9 mouse cellular contexts compared by ENCODE assay signal in genomic region chr15:86228186-86228585, GRCm38 (mm10). TPM values are rescaled to one million over a fixed set of nuclear protein-coding genes. Genes with fewer than 3 reads are reported as not detected.
A peak's percentile ranks its signal among the peaks of the same experiment; 100 is the strongest.
DNase-seq lines count a peak whose midpoint lies in the region; ATAC-seq and TF ChIP-seq lines count a peak whose summit lies in the region.
"Had no signal": no experiment of that assay in that cellular context is flagged by ENCODE, and none has a peak within 500 bp of the region (broad histone marks: within the 10 kb centered on the region; RNA-seq: fewer than 3 reads in every experiment).

No protein-coding gene starts in this region.

- H3K9ac ChIP-seq in liver, embryonic 16.5 days (ENCODE audit: low read depth, low read length) = no peak overlapping the region
- H3K9ac ChIP-seq in stomach, postnatal 0 days (ENCODE audit: low read length) = no peak overlapping the region
- H3K9ac ChIP-seq: embryonic facial prominence, embryonic 13.5 days had no signal

- no peak overlapping the region for H3K4me3 ChIP-seq in layer of hippocampus, adult 2 months
- H3K4me3 ChIP-seq in E14TG2a.4 (replicated peaks; ENCODE audit: low read length) = no peak overlapping the region
- H3K4me3 ChIP-seq in liver, embryonic 16.5 days (ENCODE audit: low read depth, low read length) = no peak overlapping the region
- H3K4me3 ChIP-seq in stomach, postnatal 0 days (ENCODE audit: low read depth, low read length) = no peak overlapping the region
- H3K4me3 ChIP-seq: embryonic facial prominence, embryonic 13.5 days had no signal

- no peak overlapping the region for H3K27ac ChIP-seq in layer of hippocampus, adult 2 months
- H3K27ac ChIP-seq in liver, embryonic 16.5 days (ENCODE audit: low read length) = no peak overlapping the region
- no peak overlapping the region for H3K27ac ChIP-seq in stomach, postnatal 0 days (replicated peaks)
- H3K27ac ChIP-seq: embryonic facial prominence, embryonic 13.5 days had no signal

- 0 out of 2 replicates have a peak, but pooled peaks have one; percentile 41 for ATAC-seq in liver, embryonic 16.5 days (ENCODE audit: low read depth)
- peak; percentile 64 for ATAC-seq in stomach, postnatal 0 days (ENCODE audit: low FRiP score, low TSS enrichment)

- 19% methylated on average over 3 of the region's 3 CpGs for WGBS in liver, embryonic 16.5 days (ENCODE audit: insufficient replicate concordance)
- WGBS in stomach, postnatal 0 days = 43% methylated on average over 3 of the region's 3 CpGs

- H3K4me1 ChIP-seq in E14TG2a.4 (replicated peaks; ENCODE audit: low read depth, low read length) = 0 out of 2 replicates have a peak, but pooled peaks cover 5% of the 10 kb centered on the region
- H3K4me1 ChIP-seq in liver, embryonic 16.5 days (ENCODE audit: control insufficient read depth, low read depth, low read length) = peaks cover 6% of the 10 kb centered on the region
- no peaks in the 10 kb centered on the region for H3K4me1 ChIP-seq in stomach, postnatal 0 days (replicated peaks; ENCODE audit: control insufficient read depth, insufficient read depth)
- H3K4me1 ChIP-seq: embryonic facial prominence, embryonic 13.5 days had no signal

- no peak for TF ChIP-seq EP300 in stomach, postnatal 0 days (optimal IDR thresholded peaks at IDR 0.05)

- peak; percentile 90 for TF ChIP-seq CTCF in layer of hippocampus, adult 2 months (conservative IDR thresholded peaks at IDR 0.05)
- peak; percentile 59 for TF ChIP-seq CTCF in E14TG2a.4 (conservative IDR thresholded peaks at IDR 0.05; ENCODE audit: low read length)
- TF ChIP-seq CTCF in stomach, postnatal 0 days (IDR thresholded peaks at IDR 0.05; ENCODE audit: low read depth) = peak; percentile 83

- peaks cover 8% of the 10 kb centered on the region for H3K9me3 ChIP-seq in E14TG2a.4 (ENCODE audit: low read length)
- H3K9me3 ChIP-seq in liver, embryonic 16.5 days (replicated peaks; ENCODE audit: control insufficient read depth, low read length) = no peaks in the 10 kb centered on the region
- H3K9me3 ChIP-seq in stomach, postnatal 0 days (ENCODE audit: control insufficient read depth, low read length) = no peaks in the 10 kb centered on the region
- H3K9me3 ChIP-seq: embryonic facial prominence, embryonic 13.5 days had no signal

- H3K27me3 ChIP-seq in E14TG2a.4 (ENCODE audit: insufficient read depth, low read length) = no peaks in the 10 kb centered on the region
- H3K27me3 ChIP-seq in liver, embryonic 16.5 days (ENCODE audit: control insufficient read depth, insufficient read depth, low read depth, low read length) = no peaks in the 10 kb centered on the region
- H3K27me3 ChIP-seq in stomach, postnatal 0 days (ENCODE audit: control insufficient read depth, insufficient read depth, low read length) = no peaks in the 10 kb centered on the region
- H3K27me3 ChIP-seq: embryonic facial prominence, embryonic 13.5 days had no signal

- no peak overlapping the region for H3K4me2 ChIP-seq in liver, embryonic 16.5 days (ENCODE audit: low read depth, low read length)
- no peak overlapping the region for H3K4me2 ChIP-seq in stomach, postnatal 0 days (replicated peaks; ENCODE audit: low read depth)
- H3K4me2 ChIP-seq: embryonic facial prominence, embryonic 13.5 days had no signal

- peaks cover 13% of the 10 kb centered on the region; the same call in 1 of the 2 replicates for H3K36me3 ChIP-seq in E14TG2a.4 (ENCODE audit: insufficient read depth, low read length)
- no peaks in the 10 kb centered on the region for H3K36me3 ChIP-seq in liver, embryonic 16.5 days (ENCODE audit: control insufficient read depth, insufficient read depth)
- H3K36me3 ChIP-seq in stomach, postnatal 0 days (ENCODE audit: control insufficient read depth, insufficient read depth, low read length) = no peaks in the 10 kb centered on the region

- peak; percentile 47 to 52 for DNase-seq in layer of hippocampus, adult 2 months (ENCODE audit: low spot score in 2 of 2)
- no peak for DNase-seq in layer of hippocampus, postnatal 36 days
- DNase-seq in adrenal gland, postnatal 36 days = peak; percentile 53 to 70
- peak; percentile 60 for DNase-seq in heart, adult 8-10 months (ENCODE audit: low spot score)
- peak; percentile 48 for DNase-seq in stomach, postnatal 0 days (ENCODE audit: low spot score)
- no peak for DNase-seq in testis, postnatal 10 days (ENCODE audit: low spot score)

RNA-seq across cellular contexts. Expression of gene Tbc1d22a, which starts 13.9 kb away (rescaled TPM):
- 10 to 100 TPM; 33.2 to 34.7 TPM for total RNA-seq in layer of hippocampus, adult 2 months (2021)
- 10 to 100 TPM; 35.0 to 35.4 TPM for total RNA-seq in layer of hippocampus, postnatal 36 days (2021)
- total RNA-seq in adrenal gland, postnatal 36 days (2021) = 10 to 100 TPM; 28.9 to 35.6 TPM
- total RNA-seq in heart, adult 8-10 months (2022) = 10 to 100 TPM; 24.9 to 30.8 (median 27.7) TPM
- polyA plus RNA-seq in liver, embryonic 16.5 days (2015; fragmentation: Nextera tagmentation; extraction: Ambion mirVana) = 6.8 and 8.1 TPM in 2 replicates
- 8.7 TPM in 2 replicates for polyA plus RNA-seq in stomach, postnatal 0 days (2015; fragmentation: Nextera tagmentation; extraction: Ambion mirVana)

RNA-seq across cellular contexts. Expression of gene Cerk, which starts 42.2 kb away (rescaled TPM):
- 10 to 100 TPM; 41.6 to 43.0 TPM for total RNA-seq in layer of hippocampus, adult 2 months (2021)
- 10 to 100 TPM; 44.8 to 46.3 TPM for total RNA-seq in layer of hippocampus, postnatal 36 days (2021)
- total RNA-seq in adrenal gland, postnatal 36 days (2021) = 10 to 100 TPM; 27.1 to 74.2 TPM
- 10 to 100 TPM; 25.5 to 32.9 (median 29.4) TPM for total RNA-seq in heart, adult 8-10 months (2022)
- 4.7 and 4.8 TPM in 2 replicates for polyA plus RNA-seq in liver, embryonic 16.5 days (2015; fragmentation: Nextera tagmentation; extraction: Ambion mirVana)
- polyA plus RNA-seq in stomach, postnatal 0 days (2015; fragmentation: Nextera tagmentation; extraction: Ambion mirVana) = 4.6 and 5.2 TPM in 2 replicates

Comparison
In these comparisons a context has a peak if more than half of its experiments do, and no peak if none do; other contexts are left out.
1. DNase-seq: peak in layer of hippocampus, adult 2 months (2 of 2), adrenal gland, postnatal 36 days (2 of 2), heart, adult 8-10 months (single experiment) and stomach, postnatal 0 days (single experiment); none in layer of hippocampus, postnatal 36 days (0 of 2) and testis, postnatal 10 days (single experiment).
2. Peak in every context shown above with its lines, with median percentiles within 50 percentile points of each other: CTCF ChIP-seq.